Mouse (Mus musculus) myocyte (in vitro differentiated cells): ENCODE measurements around the gene Gdf11. TPM values are rescaled to one million over a fixed set of nuclear protein-coding genes. Genes with fewer than 3 reads are reported as not detected.

ENCODE experiments used
- H3K27me3 ChIP-seq: one replicate; pipeline ENCODE4 v1.6.1; 2011; ENCODE audit not compliant: control insufficient read depth, insufficient read depth, insufficient read length
- H3K36me3 ChIP-seq: one replicate; pipeline ENCODE4 v1.6.1; 2011; ENCODE audit not compliant: control insufficient read depth, insufficient read depth
- H3K4me2 ChIP-seq: one replicate; pipeline ENCODE4 v1.6.1; 2011; ENCODE audit warnings: low read depth, control low read depth
- H3K4me3 ChIP-seq: one replicate; pipeline ENCODE4 v1.5.1; 2011; ENCODE audit warnings: mild to moderate bottlenecking, control low read depth, moderate library complexity
- H3K79me2 ChIP-seq: one replicate; pipeline ENCODE4 v1.6.1; 2011; ENCODE audit not compliant: control insufficient read depth, insufficient read depth
- H3ac ChIP-seq: one replicate; pipeline ENCODE4 v1.6.1; 2011; ENCODE audit not compliant: control insufficient read depth, insufficient read length
- CEBPB ChIP-seq: IDR thresholded peaks from 2 replicates; pipeline ENCODE4 v1.6.1; 2011; ENCODE audit warnings: mild to moderate bottlenecking, moderate library complexity; ENCODE audit not compliant: poor library complexity, insufficient read depth, severe bottlenecking
- E2F4 ChIP-seq: IDR thresholded peaks from one replicate; pipeline ENCODE4 v1.6.1; 2011; ENCODE audit warnings: mild to moderate bottlenecking, control low read depth, moderate library complexity; ENCODE audit not compliant: insufficient read depth
- MAX ChIP-seq: IDR thresholded peaks from one replicate; pipeline ENCODE4 v1.6.1; 2011; ENCODE audit warnings: low read depth, mild to moderate bottlenecking, control low read depth
- MYOD1 ChIP-seq, 3 experiments: IDR thresholded peaks; one replicate each; pipeline ENCODE4 v1.6.1; 2011; ENCODE audit warnings: control low read depth in 2 of 3, low read depth in 2 of 3, mild to moderate bottlenecking in 2 of 3, moderate library complexity in 1 of 3; ENCODE audit not compliant: insufficient read length in 2 of 3, control insufficient read depth in 1 of 3
- MYOG ChIP-seq, 3 experiments: IDR thresholded peaks; one replicate each; pipeline ENCODE4 v1.6.1; 2011; ENCODE audit warnings: control low read depth in 2 of 3, low read depth in 2 of 3, mild to moderate bottlenecking in 2 of 3; ENCODE audit not compliant: insufficient read length in 2 of 3, control insufficient read depth in 1 of 3, insufficient read depth in 1 of 3
- POLR2A ChIP-seq: IDR thresholded peaks from one replicate; pipeline ENCODE4 v1.6.1; 2011; ENCODE audit warnings: low read depth, mild to moderate bottlenecking, control low read depth, moderate library complexity; ENCODE audit not compliant: insufficient read length
- POLR2AphosphoS2 ChIP-seq: IDR thresholded peaks from one replicate; pipeline ENCODE4 v1.6.1; 2011; ENCODE audit warnings: low read depth, control low read depth; ENCODE audit not compliant: insufficient read length
- REST ChIP-seq: IDR thresholded peaks from one replicate; pipeline ENCODE4 v1.6.1; 2011; ENCODE audit warnings: mild to moderate bottlenecking, control low read depth, moderate library complexity; ENCODE audit not compliant: insufficient read depth, insufficient read length
- SRF ChIP-seq: IDR thresholded peaks from one replicate; pipeline ENCODE4 v1.6.1; 2011; ENCODE audit warnings: low read depth; ENCODE audit not compliant: control insufficient read depth, insufficient read length
- TCF12 ChIP-seq: IDR thresholded peaks from one replicate; pipeline ENCODE4 v1.6.1; 2011; ENCODE audit warnings: mild to moderate bottlenecking, control low read depth; ENCODE audit not compliant: poor library complexity, insufficient read depth, severe bottlenecking
- TCF3 ChIP-seq: IDR thresholded peaks from one replicate; pipeline ENCODE4 v1.6.1; 2011; ENCODE audit warnings: low read depth, control low read depth; ENCODE audit not compliant: insufficient read length
- USF1 ChIP-seq: IDR thresholded peaks from one replicate; pipeline ENCODE4 v1.6.1; 2011; ENCODE audit warnings: low read depth, mild to moderate bottlenecking, control low read depth, moderate library complexity
- polyA plus RNA-seq: library from polyadenylated mRNA; unstranded; fragments of >200 nt; fragmentation: generic; extraction: Trizol; gene quantifications from one replicate; pipeline ENCODE4 v1.2.1, GENCODE M21; 2012; ENCODE audit warnings: missing spikeins

The Gdf11 gene
- polyA plus RNA-seq: 17.9 TPM

- TF ChIP-seq MAX: no peak
- no peak for TF ChIP-seq E2F4
- TF ChIP-seq USF1: no peak
- TF ChIP-seq POLR2AphosphoS2: no peak
- no peak for TF ChIP-seq CEBPB
- no peak for TF ChIP-seq REST
- TF ChIP-seq TCF12: no peak
- TF ChIP-seq MYOD1 (IDR thresholded peaks at IDR 0.05; ENCODE audit: control insufficient read depth in 1 of 3, insufficient read length in 2 of 3, low read depth in 2 of 3): peak in 2 of 3 experiments; percentile 18 to 68
- TF ChIP-seq TCF3: no peak
- no peak for TF ChIP-seq SRF
- TF ChIP-seq POLR2A: peak; percentile 39
- peak in 2 of 3 experiments; percentile 44 to 72 for TF ChIP-seq MYOG (IDR thresholded peaks at IDR 0.05; ENCODE audit: control insufficient read depth in 1 of 3, insufficient read depth in 1 of 3, insufficient read length in 2 of 3, low read depth in 2 of 3)
- no peaks in the 10 kb centered on the region for H3K36me3 ChIP-seq
- peaks cover 4% of the 10 kb centered on the region for H3K79me2 ChIP-seq
- H3ac ChIP-seq: peak within 1 kb of the TSS; percentile 56
- H3K4me2 ChIP-seq: peak within 1 kb of the TSS; percentile 96
- peak within 1 kb of the TSS; percentile 40 for H3K4me3 ChIP-seq
- H3K27me3 ChIP-seq: no peaks in the 10 kb centered on the region
Observed at GRCm38 (mm10) chr10:128891296-128892094, at the start of gene Gdf11. Gene Gdf11, minus strand, starts transcription at chr10:128891718.

- Histone ChIP-seq H3ac (no peak overlapping the region), H3K27me3 (no peaks in the 10 kb centered on the region), H3K4me2 (no peak overlapping the region), H3K4me3 (no peak overlapping the region), H3K36me3 (peaks cover 52% of the 10 kb centered on the region), H3K79me2 (peaks cover 59% of the 10 kb centered on the region)
- TF ChIP-seq CEBPB: no peak
- peak in 1 of 3 experiments; percentile 69 for TF ChIP-seq MYOD1 (IDR thresholded peaks at IDR 0.05; ENCODE audit: control insufficient read depth in 1 of 3, insufficient read length in 2 of 3, low read depth in 2 of 3)
Observed at GRCm38 (mm10) chr10:128940475-128941061, 49.0 kb upstream of the Gdf11 start.

- H3K4me2 ChIP-seq: peak overlapping the region; percentile 98
- peak; percentile 46 for TF ChIP-seq POLR2AphosphoS2
- no peak for TF ChIP-seq MYOG (IDR thresholded peaks at IDR 0.05; ENCODE audit: control insufficient read depth in 1 of 3, insufficient read depth in 1 of 3, insufficient read length in 2 of 3, low read depth in 2 of 3)
- TF ChIP-seq MYOD1 (IDR thresholded peaks at IDR 0.05; ENCODE audit: control insufficient read depth in 1 of 3, insufficient read length in 2 of 3, low read depth in 2 of 3): no peak
- TF ChIP-seq POLR2A: peak; percentile 25
- H3K4me3 ChIP-seq: peak overlapping the region; percentile 91
- H3K36me3 ChIP-seq: peaks cover 36% of the 10 kb centered on the region
- H3ac ChIP-seq: no peak overlapping the region
- peaks cover 75% of the 10 kb centered on the region for H3K79me2 ChIP-seq
- no peaks in the 10 kb centered on the region for H3K27me3 ChIP-seq
Observed at GRCm38 (mm10) chr10:128938974-128939373, 47.5 kb upstream of the Gdf11 start.

- TF ChIP-seq TCF12 (peak; percentile 89), E2F4 (no peak), MAX (no peak), USF1 (no peak), CEBPB (peak; percentile 9; the same call in 1 of the 2 replicates), POLR2A (peak; percentile 64), MYOD1 (IDR thresholded peaks at IDR 0.05; ENCODE audit: control insufficient read depth in 1 of 3, insufficient read length in 2 of 3, low read depth in 2 of 3) (peak; percentile 44 to 99 (median 97)), REST (no peak), TCF3 (peak; percentile 85), SRF (no peak), MYOG (IDR thresholded peaks at IDR 0.05; ENCODE audit: control insufficient read depth in 1 of 3, insufficient read depth in 1 of 3, insufficient read length in 2 of 3, low read depth in 2 of 3) (peak; percentile 62 to 99 (median 96)), POLR2AphosphoS2 (peak; percentile 72)
- H3K27me3 ChIP-seq: no peaks in the 10 kb centered on the region
- peak overlapping the region; percentile 91 for H3K4me3 ChIP-seq
- H3ac ChIP-seq: no peak overlapping the region
- peaks cover 78% of the 10 kb centered on the region for H3K79me2 ChIP-seq
- peak overlapping the region; percentile 98 for H3K4me2 ChIP-seq
- peaks cover 31% of the 10 kb centered on the region for H3K36me3 ChIP-seq
Observed at GRCm38 (mm10) chr10:128938457-128938856, 46.9 kb upstream of the Gdf11 start.
